Mouse (Mus musculus) layer of hippocampus, postnatal 14 days (tissue): ENCODE results near the gene Gm21983. TPM values are rescaled to one million over a fixed set of nuclear protein-coding genes. Genes with fewer than 3 reads are reported as not detected.

Experiments used
- microRNA-seq, 2 experiments: library from miRNA; unstranded; fragments of <30 nt; microRNA quantifications; one replicate each; pipeline ENCODE4 v1.2.0; 2021
- total RNA-seq, 2 experiments: library from RNA; stranded (reverse); gene quantifications; 2 replicates each; pipeline ENCODE4 v1.2.3; 2021

Gene Gm21983
- total RNA-seq, 2 experiments from 2014 or later, result not detected

Small RNA genes lying within 50 kb of the gene (microRNA-seq; reads per million reads assigned to microRNA genes)
- 0 to 0.85 reads per million in 2 experiments for gene Mir1191
- 0.28 to 0.45 reads per million in 2 experiments for gene Mir3101

Other genes with a start within 250 kb of the Gm21983 start
- not detected for gene Cyp2a22, start 241.7 kb downstream of the Gm21983 start, total RNA-seq
- not detected for gene Cyp2a12, start 152.0 kb downstream of the Gm21983 start, total RNA-seq
- not detected for gene Cyp2f2, start 61.2 kb downstream of the Gm21983 start, total RNA-seq
- gene Cyp2t4, start 27.4 kb downstream of the Gm21983 start, total RNA-seq, result not detected
- gene Egln2, start 14.3 kb downstream of the Gm21983 start, total RNA-seq, result 10 to 100 TPM; 88.1 to 90.7 TPM
- gene Rab4b, start 2.2 kb downstream of the Gm21983 start, total RNA-seq, result 10 to 100 TPM; 85.1 to 87.0 TPM
- gene Mia, start 71 bp upstream of the Gm21983 start, total RNA-seq, result 10 to 100 TPM in 1 of 2 experiments, 1 to 10 TPM in 1; 5.6 to 15.8 TPM
- gene BC024978, start 14.7 kb upstream of the Gm21983 start, total RNA-seq, result 10 to 100 TPM; 23.7 to 24.3 TPM
- gene Snrpa, start 15.2 kb upstream of the Gm21983 start, total RNA-seq, result 10 to 100 TPM; 83.8 to 84.1 TPM
- gene Itpkc, start 47.6 kb upstream of the Gm21983 start, total RNA-seq, result 1 to 10 TPM; 7.3 to 8.0 TPM
- gene Coq8b, start 51.9 kb upstream of the Gm21983 start, total RNA-seq, result 10 to 100 TPM; 27.1 to 30.9 TPM
- gene Numbl, start 77.3 kb upstream of the Gm21983 start, total RNA-seq, result 100 to 1,000 TPM; 144 to 148 TPM
- gene Ltbp4, start 156.6 kb upstream of the Gm21983 start, total RNA-seq, result 10 to 100 TPM; 55.0 to 55.3 TPM
- gene Shkbp1, start 174.9 kb upstream of the Gm21983 start, total RNA-seq, result 10 to 100 TPM; 24.7 to 26.2 TPM
- gene Gm20479, start 176.3 kb upstream of the Gm21983 start, total RNA-seq, result not detected